Mouse (Mus musculus) spleen, adult 2 months (tissue): ENCODE measurements around the gene Blvrb.

Experiments used
- CTCF ChIP-seq: fragments of 200-500 bp; IDR thresholded peaks from 2 replicates; pipeline ENCODE4 v1.5.1; 2011; ENCODE audit warnings: mild to moderate bottlenecking, inconsistent platforms; ENCODE audit not compliant: insufficient read depth, insufficient read length, insufficient replicate concordance; ENCODE audit errors: extremely low read depth
- POLR2A ChIP-seq: fragments of 200-500 bp; IDR thresholded peaks from 2 replicates; pipeline ENCODE4 v1.6.1; 2011; ENCODE audit warnings: low read depth, low read length, inconsistent platforms

GRCm38 (mm10) chr7:27417151-27417550, 30.6 kb upstream of the Blvrb start:
- TF ChIP-seq CTCF (no peak), POLR2A (no peak)
